Mouse (Mus musculus): Measurements from ENCODE around the gene Rho. TPM values are rescaled to one million over a fixed set of nuclear protein-coding genes. Genes with fewer than 3 reads are reported as not detected.

Rho gene
- polyA plus RNA-seq (2014; fragmentation: Nextera tagmentation; extraction: Ambion mirVana), result 0.06 TPM in 1 of 2 replicates, not detected in the other

DNA sequence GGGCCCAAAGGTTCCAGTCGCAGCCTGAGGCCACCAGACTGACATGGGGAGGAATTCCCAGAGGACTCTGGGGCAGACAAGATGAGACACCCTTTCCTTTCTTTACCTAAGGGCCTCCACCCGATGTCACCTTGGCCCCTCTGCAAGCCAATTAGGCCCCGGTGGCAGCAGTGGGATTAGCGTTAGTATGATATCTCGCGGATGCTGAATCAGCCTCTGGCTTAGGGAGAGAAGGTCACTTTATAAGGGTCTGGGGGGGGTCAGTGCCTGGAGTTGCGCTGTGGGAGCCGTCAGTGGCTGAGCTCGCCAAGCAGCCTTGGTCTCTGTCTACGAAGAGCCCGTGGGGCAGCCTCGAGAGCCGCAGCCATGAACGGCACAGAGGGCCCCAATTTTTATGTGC lies at the start of gene Rho:
Gene Rho, plus strand, starts transcription at position 110 of the 400 bp plus-strand sequence.
- H3K27me3 ChIP-seq (replicated peaks; ENCODE audit: control insufficient read depth, insufficient read depth, low read length), result no peaks in the 10 kb centered on the region
- H3K4me3 ChIP-seq (ENCODE audit: low read depth, low read length), result no peak within 1 kb of the TSS
- WGBS, result 86% methylated on average over 14 of the region's 14 CpGs
- no peak for ATAC-seq (replicated peaks; ENCODE audit: low FRiP score)
- H3K9ac ChIP-seq (ENCODE audit: low read depth, low read length), result no peak within 1 kb of the TSS
- H3K4me1 ChIP-seq (replicated peaks; ENCODE audit: control insufficient read depth, insufficient read depth, low read length), result peaks cover 3% of the 10 kb centered on the region; the same call in 1 of the 2 replicates
- no peak for DNase-seq (ENCODE audit: low spot score)
- no peaks in the 10 kb centered on the region for H3K9me3 ChIP-seq (ENCODE audit: control insufficient read depth, low read length)
- H3K27ac ChIP-seq (ENCODE audit: low read depth, low read length), result no peak within 1 kb of the TSS
- no peak within 1 kb of the TSS for H3K4me2 ChIP-seq
- no peaks in the 10 kb centered on the region for H3K36me3 ChIP-seq (ENCODE audit: control insufficient read depth, insufficient read depth, low read length)

DNA sequence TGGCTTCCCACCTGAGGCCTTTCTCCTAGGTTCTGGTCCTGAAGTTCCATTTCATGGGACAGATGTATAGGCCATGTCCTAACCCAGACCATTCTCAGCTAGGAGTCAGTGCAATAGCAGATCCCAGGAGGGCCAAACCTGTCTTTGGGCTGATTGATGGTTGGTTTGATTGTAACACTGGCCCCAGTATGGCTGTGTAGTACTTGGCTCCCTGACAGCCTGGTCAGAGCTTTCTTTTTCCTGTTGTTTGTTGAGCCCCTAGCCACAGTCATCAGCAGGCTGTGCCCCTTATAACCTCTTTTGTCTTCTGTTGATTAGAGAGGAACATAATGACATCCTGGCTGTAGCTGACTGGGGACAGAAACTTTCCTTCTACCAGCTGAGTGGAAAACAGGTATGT lies 47.5 kb upstream of the Rho start:
- H3K9ac ChIP-seq (ENCODE audit: low read depth, low read length), result no peak overlapping the region
- no peak overlapping the region for H3K27ac ChIP-seq (ENCODE audit: low read depth, low read length)
- no peak overlapping the region for H3K4me2 ChIP-seq
- no peak overlapping the region for H3K4me3 ChIP-seq (ENCODE audit: low read depth, low read length)
- no peaks in the 10 kb centered on the region for H3K4me1 ChIP-seq (replicated peaks; ENCODE audit: control insufficient read depth, insufficient read depth, low read length)
- DNase-seq (ENCODE audit: low spot score) (no peak), ATAC-seq (replicated peaks; ENCODE audit: low FRiP score) (no peak)
- peaks cover 9% of the 10 kb centered on the region; the same call in 1 of the 2 replicates for H3K36me3 ChIP-seq (ENCODE audit: control insufficient read depth, insufficient read depth, low read length)
- H3K9me3 ChIP-seq (ENCODE audit: control insufficient read depth, low read length), result no peaks in the 10 kb centered on the region
- no peaks in the 10 kb centered on the region for H3K27me3 ChIP-seq (replicated peaks; ENCODE audit: control insufficient read depth, insufficient read depth, low read length)

DNA sequence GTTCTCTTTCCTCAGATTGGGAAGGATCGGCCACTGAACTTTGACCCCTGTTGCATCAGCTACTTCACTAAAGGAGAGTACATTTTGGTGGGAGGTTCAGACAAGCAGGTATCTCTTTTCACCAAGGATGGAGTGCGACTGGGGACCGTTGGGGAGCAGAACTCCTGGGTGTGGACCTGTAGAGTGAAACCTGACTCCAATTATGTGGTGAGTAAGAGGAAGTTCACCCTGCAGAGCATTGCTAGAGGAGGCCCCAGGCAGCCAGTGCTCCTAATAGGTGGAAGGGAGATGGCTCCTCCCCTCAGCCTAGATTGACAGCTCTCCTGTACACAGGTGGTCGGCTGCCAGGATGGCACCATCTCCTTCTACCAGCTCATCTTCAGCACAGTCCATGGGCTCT lies 44.7 kb upstream of the Rho start:
- ATAC-seq (replicated peaks; ENCODE audit: low FRiP score), result no peak; the same call in 1 of the 2 replicates
- Histone ChIP-seq H3K4me2 (no peak overlapping the region), H3K9ac (ENCODE audit: low read depth, low read length) (no peak overlapping the region), H3K36me3 (ENCODE audit: control insufficient read depth, insufficient read depth, low read length) (peaks cover 9% of the 10 kb centered on the region; the same call in 1 of the 2 replicates), H3K27ac (ENCODE audit: low read depth, low read length) (no peak overlapping the region), H3K4me1 (replicated peaks; ENCODE audit: control insufficient read depth, insufficient read depth, low read length) (no peaks in the 10 kb centered on the region), H3K9me3 (ENCODE audit: control insufficient read depth, low read length) (no peaks in the 10 kb centered on the region), H3K27me3 (replicated peaks; ENCODE audit: control insufficient read depth, insufficient read depth, low read length) (no peaks in the 10 kb centered on the region), H3K4me3 (ENCODE audit: low read depth, low read length) (no peak overlapping the region)
- no peak for DNase-seq (ENCODE audit: low spot score)
- 42% methylated on average over 4 of the region's 4 CpGs for WGBS

DNA sequence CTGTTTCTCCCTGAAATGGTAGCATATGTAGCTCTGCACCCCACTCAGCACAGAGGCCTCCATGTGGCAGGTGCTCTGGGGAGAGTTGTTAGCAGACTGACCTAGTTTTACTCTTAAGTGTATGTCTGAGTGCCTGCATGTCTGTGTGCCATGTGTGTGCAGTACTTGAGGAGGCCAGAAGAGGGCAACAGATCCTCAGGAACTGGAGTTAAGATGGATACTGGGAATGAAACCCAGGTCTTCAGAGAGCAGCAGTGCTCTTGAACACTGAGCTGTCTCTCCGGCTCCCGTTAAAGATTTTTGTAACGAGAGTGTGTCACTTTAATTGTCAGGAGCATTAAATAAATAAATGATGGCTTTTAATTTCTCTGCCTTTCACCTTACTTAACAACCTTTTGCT lies 43.3 kb upstream of the Rho start:
- DNase-seq (ENCODE audit: low spot score), result no peak
- H3K9ac ChIP-seq (ENCODE audit: low read depth, low read length), result no peak overlapping the region
- H3K36me3 ChIP-seq (ENCODE audit: control insufficient read depth, insufficient read depth, low read length), result peaks cover 9% of the 10 kb centered on the region; the same call in 1 of the 2 replicates
- H3K4me1 ChIP-seq (replicated peaks; ENCODE audit: control insufficient read depth, insufficient read depth, low read length), result no peaks in the 10 kb centered on the region
- H3K4me3 ChIP-seq (ENCODE audit: low read depth, low read length), result no peak overlapping the region
- no peak for ATAC-seq (replicated peaks; ENCODE audit: low FRiP score)
- H3K4me2 ChIP-seq, result no peak overlapping the region
- H3K27ac ChIP-seq (ENCODE audit: low read depth, low read length), result no peak overlapping the region
- no peaks in the 10 kb centered on the region for H3K9me3 ChIP-seq (ENCODE audit: control insufficient read depth, low read length)
- WGBS, result 88% methylated on average over 3 of the region's 3 CpGs
- H3K27me3 ChIP-seq (replicated peaks; ENCODE audit: control insufficient read depth, insufficient read depth, low read length), result no peaks in the 10 kb centered on the region

DNA sequence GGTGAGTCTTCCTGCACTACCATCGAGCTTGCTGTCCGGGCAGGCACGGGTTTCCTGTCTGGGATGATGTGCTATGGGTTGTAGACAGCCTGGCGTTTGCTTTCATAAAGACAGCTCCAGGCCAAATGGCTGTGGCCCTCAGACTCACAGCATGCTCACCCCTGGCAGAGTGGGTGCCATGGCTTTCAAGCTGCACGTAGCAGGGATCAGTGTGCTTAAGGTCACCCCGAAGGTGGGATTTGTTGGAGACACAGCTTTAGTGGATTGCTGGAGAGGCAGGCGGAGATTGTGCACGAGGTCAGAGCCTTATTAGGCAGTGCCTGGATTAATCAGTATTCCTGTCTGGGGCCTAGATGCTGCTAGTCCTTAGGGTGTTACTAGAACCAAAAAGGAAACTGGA lies 40.9 kb upstream of the Rho start:
- Histone ChIP-seq H3K27me3 (replicated peaks; ENCODE audit: control insufficient read depth, insufficient read depth, low read length) (no peaks in the 10 kb centered on the region), H3K9ac (ENCODE audit: low read depth, low read length) (no peak overlapping the region), H3K36me3 (ENCODE audit: control insufficient read depth, insufficient read depth, low read length) (peaks cover 9% of the 10 kb centered on the region; the same call in 1 of the 2 replicates), H3K4me1 (replicated peaks; ENCODE audit: control insufficient read depth, insufficient read depth, low read length) (no peaks in the 10 kb centered on the region), H3K27ac (ENCODE audit: low read depth, low read length) (no peak overlapping the region), H3K9me3 (ENCODE audit: control insufficient read depth, low read length) (no peaks in the 10 kb centered on the region), H3K4me3 (ENCODE audit: low read depth, low read length) (no peak overlapping the region), H3K4me2 (no peak overlapping the region)
- ATAC-seq (replicated peaks; ENCODE audit: low FRiP score) (no peak), DNase-seq (ENCODE audit: low spot score) (no peak)
- 80% methylated on average over 8 of the region's 8 CpGs for WGBS

DNA sequence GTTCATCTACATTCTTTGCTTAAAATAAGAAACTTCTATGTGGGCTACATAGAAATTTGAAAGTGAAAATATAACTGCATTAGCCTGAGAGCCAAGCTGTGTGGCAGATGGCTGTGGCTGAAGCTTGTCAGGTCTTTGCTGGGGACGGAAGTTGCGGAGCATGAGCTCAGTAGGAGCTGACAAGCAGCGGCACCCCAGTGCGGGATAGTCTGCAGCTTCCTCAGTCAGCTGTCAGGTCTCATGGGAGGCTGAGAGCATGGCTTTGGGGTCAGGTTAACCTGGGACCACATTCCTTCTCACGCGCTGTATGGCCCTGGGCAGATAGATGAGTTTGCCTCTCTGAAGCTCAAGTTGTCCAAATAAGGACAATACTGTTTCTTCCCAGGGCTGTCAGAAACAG lies 40.5 kb upstream of the Rho start:
- Histone ChIP-seq H3K4me2 (no peak overlapping the region), H3K27me3 (replicated peaks; ENCODE audit: control insufficient read depth, insufficient read depth, low read length) (no peaks in the 10 kb centered on the region), H3K9me3 (ENCODE audit: control insufficient read depth, low read length) (no peaks in the 10 kb centered on the region), H3K27ac (ENCODE audit: low read depth, low read length) (no peak overlapping the region), H3K4me3 (ENCODE audit: low read depth, low read length) (no peak overlapping the region), H3K36me3 (ENCODE audit: control insufficient read depth, insufficient read depth, low read length) (peaks cover 9% of the 10 kb centered on the region; the same call in 1 of the 2 replicates), H3K9ac (ENCODE audit: low read depth, low read length) (no peak overlapping the region), H3K4me1 (replicated peaks; ENCODE audit: control insufficient read depth, insufficient read depth, low read length) (no peaks in the 10 kb centered on the region)
- no peak for DNase-seq (ENCODE audit: low spot score)
- 79% methylated on average over 6 of the region's 6 CpGs for WGBS
- no peak for ATAC-seq (replicated peaks; ENCODE audit: low FRiP score)

DNA sequence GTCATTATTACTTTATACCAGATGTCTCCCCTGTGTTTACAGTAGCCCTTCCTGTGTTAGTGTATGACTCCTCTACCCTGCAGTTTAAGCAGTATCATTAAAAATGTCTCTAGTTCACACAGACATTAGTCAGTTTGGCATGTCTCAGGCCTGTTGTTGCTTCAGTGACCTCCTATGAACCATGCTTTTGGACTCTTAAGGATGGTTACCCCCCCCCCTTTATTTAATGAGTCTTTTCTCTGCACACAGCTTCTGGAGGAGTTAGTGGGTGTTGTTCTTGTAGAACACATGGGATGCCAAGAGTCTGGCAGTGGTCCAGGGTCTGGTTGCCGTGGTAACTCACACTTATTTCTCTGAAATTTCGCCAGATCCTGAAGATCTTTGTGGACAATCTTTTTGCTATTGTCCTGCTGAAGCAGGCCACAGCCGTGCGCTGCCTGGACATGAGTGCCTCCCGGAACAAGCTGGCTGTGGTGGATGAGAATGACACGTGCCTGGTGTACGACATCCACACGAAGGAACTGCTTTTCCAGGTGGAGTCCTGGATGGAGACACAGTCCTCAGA lies 40.0 kb upstream of the Rho start:
- WGBS, result 84% methylated on average over 8 of the region's 8 CpGs

DNA sequence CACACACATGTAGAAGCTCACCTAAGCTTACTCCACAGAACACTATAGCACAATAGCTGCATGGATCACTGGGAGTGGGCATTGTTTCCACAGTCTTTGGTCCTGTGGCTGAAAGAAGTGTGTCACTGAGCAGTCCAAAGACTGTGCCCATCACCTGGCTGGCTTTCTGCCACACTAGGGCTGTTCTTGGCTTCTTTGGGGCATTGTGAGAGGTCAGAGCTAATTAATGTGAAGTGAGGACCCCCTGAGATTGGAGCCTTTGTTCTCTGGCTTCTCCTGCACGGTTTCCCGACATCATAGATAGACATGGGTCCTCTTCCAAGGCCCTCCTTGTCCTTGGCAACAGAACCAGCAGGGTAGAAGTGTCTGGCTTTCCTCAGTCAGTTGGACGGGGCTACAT lies 39.2 kb upstream of the Rho start:
- H3K4me3 ChIP-seq (ENCODE audit: low read depth, low read length), result no peak overlapping the region
- H3K9me3 ChIP-seq (ENCODE audit: control insufficient read depth, low read length), result no peaks in the 10 kb centered on the region
- H3K4me2 ChIP-seq, result no peak overlapping the region
- DNase-seq (ENCODE audit: low spot score), result no peak
- peaks cover 9% of the 10 kb centered on the region; the same call in 1 of the 2 replicates for H3K36me3 ChIP-seq (ENCODE audit: control insufficient read depth, insufficient read depth, low read length)
- 73% methylated on average over 3 of the region's 3 CpGs for WGBS
- no peak overlapping the region for H3K9ac ChIP-seq (ENCODE audit: low read depth, low read length)
- ATAC-seq (replicated peaks; ENCODE audit: low FRiP score), result no peak
- no peaks in the 10 kb centered on the region for H3K27me3 ChIP-seq (replicated peaks; ENCODE audit: control insufficient read depth, insufficient read depth, low read length)
- no peaks in the 10 kb centered on the region for H3K4me1 ChIP-seq (replicated peaks; ENCODE audit: control insufficient read depth, insufficient read depth, low read length)
- no peak overlapping the region for H3K27ac ChIP-seq (ENCODE audit: low read depth, low read length)

More for the DNA sequence above, 40.0 kb upstream of the Rho start:
- H3K27ac ChIP-seq (ENCODE audit: low read depth, low read length), result no peak overlapping the region
- no peaks in the 10 kb centered on the region for H3K9me3 ChIP-seq (ENCODE audit: control insufficient read depth, low read length)
- H3K4me1 ChIP-seq (replicated peaks; ENCODE audit: control insufficient read depth, insufficient read depth, low read length), result no peaks in the 10 kb centered on the region
- H3K4me2 ChIP-seq, result no peak overlapping the region
- H3K36me3 ChIP-seq (ENCODE audit: control insufficient read depth, insufficient read depth, low read length), result peaks cover 9% of the 10 kb centered on the region; the same call in 1 of the 2 replicates
- no peak overlapping the region for H3K4me3 ChIP-seq (ENCODE audit: low read depth, low read length)
- no peak for DNase-seq (ENCODE audit: low spot score)
- no peaks in the 10 kb centered on the region for H3K27me3 ChIP-seq (replicated peaks; ENCODE audit: control insufficient read depth, insufficient read depth, low read length)
- no peak for ATAC-seq (replicated peaks; ENCODE audit: low FRiP score)
- H3K9ac ChIP-seq (ENCODE audit: low read depth, low read length), result no peak overlapping the region

DNA sequence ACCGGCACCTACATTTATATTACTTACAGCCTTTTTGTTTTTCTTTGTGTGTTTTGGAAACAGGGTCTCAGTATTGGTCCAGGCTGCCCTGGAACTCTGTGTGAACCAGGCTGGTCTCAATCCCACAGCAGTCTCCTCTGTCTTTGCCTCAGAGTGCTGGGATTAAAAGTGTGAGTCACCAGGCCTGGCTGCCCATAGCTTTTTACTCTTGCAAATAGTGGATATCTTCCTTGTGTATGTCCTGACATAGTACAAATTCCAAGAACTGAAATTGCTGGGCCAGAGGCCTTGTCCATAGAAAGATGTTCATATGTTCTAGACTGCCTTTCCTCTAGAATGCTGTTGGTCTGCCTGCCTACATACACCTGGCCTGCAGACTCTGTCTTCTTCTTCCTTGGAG lies 35.2 kb upstream of the Rho start:
- whole genome bisulfite sequencing, result 77% methylated on average over 1 of the region's 1 CpGs
- ATAC-seq (replicated peaks; ENCODE audit: low FRiP score), result no peak
- no peaks in the 10 kb centered on the region; the same call in 1 of the 2 replicates for H3K4me1 ChIP-seq (replicated peaks; ENCODE audit: control insufficient read depth, insufficient read depth, low read length)
- H3K36me3 ChIP-seq (ENCODE audit: control insufficient read depth, insufficient read depth, low read length), result no peaks in the 10 kb centered on the region
- no peak for DNase-seq (ENCODE audit: low spot score)
- H3K9me3 ChIP-seq (ENCODE audit: control insufficient read depth, low read length), result no peaks in the 10 kb centered on the region
- H3K9ac ChIP-seq (ENCODE audit: low read depth, low read length), result no peak overlapping the region
- H3K27ac ChIP-seq (ENCODE audit: low read depth, low read length), result no peak overlapping the region
- no peak overlapping the region for H3K4me3 ChIP-seq (ENCODE audit: low read depth, low read length)
- no peak overlapping the region for H3K4me2 ChIP-seq
- no peaks in the 10 kb centered on the region for H3K27me3 ChIP-seq (replicated peaks; ENCODE audit: control insufficient read depth, insufficient read depth, low read length)
